Mouse (Mus musculus): ENCODE measurements at regions not wholly inside any gene's neighbourhood (a gene's known extent, or its start where the extent isn't known, plus 50 kb on each side); places are given as distances from the start of the nearest gene placed in this dataset.

DNA sequence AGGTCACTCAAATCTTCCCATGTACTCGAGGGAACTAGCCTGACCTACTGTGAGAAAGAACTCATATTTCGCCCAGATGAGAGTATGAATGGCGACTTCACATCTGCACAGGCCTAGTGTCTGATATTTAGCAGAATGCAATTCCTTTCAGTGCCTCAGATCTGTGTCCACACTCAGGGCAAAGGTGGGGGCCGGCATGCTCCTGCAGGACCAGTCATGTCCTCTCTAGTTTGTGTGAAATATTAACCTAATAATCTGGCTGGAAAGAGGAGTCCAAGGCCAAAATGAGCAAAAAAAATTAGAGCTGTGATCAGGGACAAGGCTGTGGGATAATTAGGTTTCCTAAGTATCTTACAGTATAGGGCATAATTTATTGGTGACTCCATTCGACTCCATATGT lies 292.1 kb downstream of the Irs2 start:
- DNase-seq (ENCODE audit: low read depth, low spot score) = no peak

- no peak for DNase-seq (ENCODE audit: low read depth, low spot score)
Observed at GRCm38 (mm10) chr8:10713515-10714042, 294.7 kb downstream of the Irs2 start.

- no peak for DNase-seq (ENCODE audit: low read depth, low spot score)
Observed at GRCm38 (mm10) chr8:10712118-10712689, 296.1 kb downstream of the Irs2 start.

GRCm38 (mm10) chr8:10711474-10711873 lies 296.8 kb downstream of the Irs2 start:
- DNase-seq (ENCODE audit: low read depth, low spot score) = no peak

DNA sequence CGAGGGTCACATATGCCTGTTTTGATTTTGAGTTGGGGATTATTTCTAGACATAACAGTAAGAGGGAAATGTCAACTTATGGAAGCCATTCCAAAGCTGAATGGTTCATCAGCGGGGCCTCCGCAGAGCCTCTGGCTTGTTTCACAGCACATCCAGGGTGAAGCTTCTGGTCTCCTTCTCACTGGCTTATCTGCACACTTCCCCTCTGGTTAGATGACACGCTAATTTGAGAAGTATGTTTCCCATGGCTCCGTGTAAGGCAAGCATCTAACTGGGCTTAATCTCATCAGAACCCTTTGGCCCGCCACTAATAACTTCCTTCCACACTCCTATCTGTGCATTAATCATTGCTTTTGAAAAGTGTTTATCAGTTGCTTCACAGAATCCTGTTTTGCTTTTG lies 299.7 kb downstream of the Irs2 start:
- DNase-seq (ENCODE audit: low read depth, low spot score) = no peak

DNA sequence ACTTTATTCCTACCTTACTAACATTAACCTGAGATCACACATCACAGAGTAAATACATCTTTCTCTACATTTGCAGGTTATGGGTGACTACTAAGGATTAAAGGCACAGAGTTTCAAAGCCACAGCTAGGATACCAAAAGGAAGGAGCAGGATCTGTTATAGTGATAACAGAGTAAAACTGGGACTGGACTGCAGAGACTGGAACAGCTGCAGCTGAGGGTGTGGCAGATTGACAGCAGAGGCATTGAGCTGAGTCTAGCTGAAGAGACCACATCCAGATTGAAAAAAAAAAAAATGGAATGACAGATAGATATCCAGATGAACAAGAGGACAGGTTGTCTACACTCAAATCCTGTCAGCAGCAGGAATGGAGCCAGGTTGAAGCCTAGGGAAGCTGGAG lies 301.1 kb downstream of the Irs2 start:
- DNase-seq (ENCODE audit: low read depth, low spot score) = no peak

DNA sequence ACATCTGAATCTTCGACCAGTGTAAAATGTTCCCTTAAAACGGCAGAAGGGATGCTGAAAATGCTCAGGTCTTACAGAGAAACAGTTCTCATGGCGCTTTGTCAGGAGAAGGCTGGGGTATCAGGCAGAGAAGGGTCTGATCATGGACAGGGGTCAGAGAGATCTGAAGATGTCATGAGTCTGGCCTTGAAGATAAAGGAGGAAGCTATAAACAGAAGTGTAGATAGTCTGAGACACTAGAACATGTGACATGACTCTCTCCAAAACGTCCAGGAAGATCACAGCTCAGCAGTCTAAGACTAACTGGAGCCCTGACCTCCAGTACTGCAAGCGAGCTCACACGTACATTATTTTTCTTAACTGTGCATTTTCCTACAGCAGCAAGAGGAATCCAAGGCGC lies 302.3 kb downstream of the Irs2 start:
- no peak for DNase-seq (ENCODE audit: low read depth, low spot score)

GRCm38 (mm10) chr8:10702755-10703154 lies 305.5 kb downstream of the Irs2 start:
- no peak for DNase-seq (ENCODE audit: low read depth, low spot score)

GRCm38 (mm10) chr8:10702248-10702647 lies 306.0 kb downstream of the Irs2 start:
- no peak for DNase-seq (ENCODE audit: low read depth, low spot score)

- no peak for DNase-seq (ENCODE audit: low read depth, low spot score)
Observed at GRCm38 (mm10) chr8:10701648-10702061, 306.6 kb downstream of the Irs2 start.

DNA sequence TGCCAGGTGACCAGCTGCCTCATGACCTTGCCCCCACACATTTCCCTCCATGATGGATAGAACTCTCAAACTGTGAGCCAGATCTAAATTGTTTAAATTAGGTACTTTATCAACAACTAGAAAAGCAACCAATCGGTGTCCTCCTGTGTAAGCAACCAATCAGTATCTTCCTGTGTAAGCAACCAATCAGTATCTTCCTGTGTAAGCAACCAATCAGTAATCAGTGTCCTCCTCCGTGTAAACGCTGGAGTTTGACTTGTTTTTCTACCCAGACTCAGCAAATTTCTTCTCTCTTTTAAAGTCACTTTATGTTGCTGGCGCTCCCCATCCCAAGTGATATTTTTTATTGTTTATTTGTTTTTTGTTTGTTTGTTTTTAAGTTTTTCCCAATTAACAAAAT lies 307.0 kb downstream of the Irs2 start:
- DNase-seq (ENCODE audit: low read depth, low spot score) = no peak

GRCm38 (mm10) chr8:10699669-10700068 lies 308.6 kb downstream of the Irs2 start:
- DNase-seq (ENCODE audit: low read depth, low spot score) = no peak

DNA sequence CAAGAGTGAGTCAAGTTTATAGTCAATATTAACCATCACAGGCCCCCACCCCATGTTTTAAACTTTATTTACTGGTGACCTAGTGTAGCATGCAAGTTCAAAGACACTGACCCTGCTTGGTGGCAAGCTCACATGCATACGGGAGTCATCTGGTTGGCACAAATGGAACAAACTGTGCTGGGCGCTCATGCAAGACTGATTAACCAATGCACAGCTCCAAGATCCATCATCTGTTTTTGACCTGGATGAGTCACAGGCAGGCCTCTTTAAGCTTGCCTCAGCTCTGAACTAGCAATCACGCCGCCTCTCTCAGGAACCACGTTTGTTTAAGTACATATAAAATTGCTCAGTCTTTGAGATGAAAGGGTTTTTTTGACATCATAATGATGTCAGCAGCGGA lies 313.1 kb downstream of the Irs2 start:
- no peak for DNase-seq (ENCODE audit: low read depth, low spot score)

- DNase-seq (ENCODE audit: low read depth, low spot score) = no peak
Observed at GRCm38 (mm10) chr8:10690659-10691058, 317.6 kb downstream of the Irs2 start.

GRCm38 (mm10) chr8:10689881-10690280 lies 318.4 kb downstream of the Irs2 start:
- DNase-seq (ENCODE audit: low read depth, low spot score) = no peak

GRCm38 (mm10) chr8:10687867-10688561 lies 320.2 kb downstream of the Irs2 start:
- DNase-seq (ENCODE audit: low read depth, low spot score) = no peak
